Mouse (Mus musculus) liver, embryonic 16.5 days (tissue): ENCODE measurements around the gene Rps2. TPM values are rescaled to one million over a fixed set of nuclear protein-coding genes. Genes with fewer than 3 reads are reported as not detected.
A peak's percentile ranks its signal among the peaks of the same experiment; 100 is the strongest.

Experiments
- ATAC-seq: fragments of 200-750 bp; cut with Nextera tagmentation; 2 replicates; pipeline ENCODE4 v1.8.0; 2017; ENCODE audit warnings: low read depth, mild to moderate bottlenecking, moderate number of reproducible peaks, moderate library complexity
- H3K27ac ChIP-seq: fragments of 300-500 bp; sonication (generic); 2 replicates; pipeline ENCODE4 v1.5.1; 2014; ENCODE audit warnings: mild to moderate bottlenecking, low read length
- H3K27me3 ChIP-seq: fragments of 300-500 bp; sonication (generic); 2 replicates; pipeline ENCODE4 v1.6.1; 2014; ENCODE audit warnings: low read depth, low read length, mixed read lengths; ENCODE audit not compliant: control insufficient read depth, insufficient read depth
- H3K36me3 ChIP-seq: fragments of 300-500 bp; sonication (generic); 2 replicates; pipeline ENCODE4 v1.6.1; 2014; ENCODE audit warnings: mild to moderate bottlenecking; ENCODE audit not compliant: control insufficient read depth, insufficient read depth
- H3K4me1 ChIP-seq: fragments of 300-500 bp; sonication (generic); 2 replicates; pipeline ENCODE4 v1.6.1; 2014; ENCODE audit warnings: low read depth, low read length, mixed read lengths; ENCODE audit not compliant: control insufficient read depth
- H3K4me2 ChIP-seq: fragments of 300-500 bp; sonication (generic); 2 replicates; pipeline ENCODE4 v1.6.1; 2014; ENCODE audit warnings: low read depth, low read length, mixed read lengths
- H3K4me3 ChIP-seq: fragments of 300-500 bp; sonication (generic); 2 replicates; pipeline ENCODE4 v1.5.1; 2014; ENCODE audit warnings: low read depth, mild to moderate bottlenecking, low read length
- H3K9ac ChIP-seq: fragments of 300-500 bp; sonication (generic); 2 replicates; pipeline ENCODE4 v1.6.1; 2014; ENCODE audit warnings: low read depth, low read length
- H3K9me3 ChIP-seq: fragments of 300-500 bp; sonication (generic); replicated peaks from 2 replicates; pipeline ENCODE4 v1.6.1; 2016; ENCODE audit warnings: low read length; ENCODE audit not compliant: control insufficient read depth
- WGBS: fragments of 180-500 bp; shearing (Covaris S2); extraction: QIAGEN DNeasy Blood & Tissue Kit; methylation state at CpG from one replicate; pipeline ENCODE4 v1.1.7; 2014; ENCODE audit not compliant: insufficient replicate concordance; 5-methylcytosine and 5-hydroxymethylcytosine counted together
- polyA plus RNA-seq: library from polyadenylated mRNA; unstranded; fragments of >200 nt; fragmentation: Nextera tagmentation; extraction: Ambion mirVana; gene quantifications from 2 replicates; pipeline ENCODE4 v1.2.1, GENCODE M21; 2015

Rps2 gene
- polyA plus RNA-seq, 1 experiment from 2014 or later = 868 TPM

- Histone ChIP-seq H3K9ac (no peak overlapping the region), H3K9me3 (no peaks in the 10 kb centered on the region), H3K27ac (no peak overlapping the region), H3K4me2 (no peak overlapping the region), H3K27me3 (no peaks in the 10 kb centered on the region), H3K4me1 (peaks cover 27% of the 10 kb centered on the region), H3K36me3 (no peaks in the 10 kb centered on the region), H3K4me3 (no peak overlapping the region)
- WGBS = 48% methylated on average over 1 of the region's 1 CpGs
- no peak for ATAC-seq
These were observed 16.6 kb downstream of the Rps2 start for GRCm38 (mm10) chr17:24734513-24734912.

- 71% methylated on average over 7 of the region's 7 CpGs for WGBS
- ATAC-seq = no peak
- no peaks in the 10 kb centered on the region for H3K9me3 ChIP-seq
- peaks cover 3% of the 10 kb centered on the region for H3K36me3 ChIP-seq
- no peak overlapping the region for H3K9ac ChIP-seq
- H3K4me3 ChIP-seq = no peak overlapping the region
- peak overlapping the region; percentile 88 for H3K27ac ChIP-seq
- H3K27me3 ChIP-seq = no peaks in the 10 kb centered on the region
- peaks cover 29% of the 10 kb centered on the region for H3K4me1 ChIP-seq
- peak overlapping the region; percentile 66 for H3K4me2 ChIP-seq
These were observed 17.5 kb downstream of the Rps2 start for GRCm38 (mm10) chr17:24735446-24735845.

GRCm38 (mm10) chr17:24736330-24737051 is 18.6 kb downstream of the Rps2 start, which contains the start of gene Msrb1:
Msrb1 (plus strand) TSS chr17:24736642.
- peak; percentile 98 for ATAC-seq
- Histone ChIP-seq H3K4me3 (peak within 1 kb of the TSS; percentile 76), H3K27me3 (no peaks in the 10 kb centered on the region), H3K9ac (peak within 1 kb of the TSS; percentile 78), H3K4me1 (peaks cover 29% of the 10 kb centered on the region), H3K4me2 (peak within 1 kb of the TSS; percentile 95), H3K36me3 (peaks cover 3% of the 10 kb centered on the region), H3K9me3 (no peaks in the 10 kb centered on the region), H3K27ac (peak within 1 kb of the TSS; percentile 88)
- WGBS = under 1% methylated on average over 29 of the region's 29 CpGs

- H3K4me1 ChIP-seq = peaks cover 29% of the 10 kb centered on the region
- H3K27ac ChIP-seq = peak overlapping the region; percentile 81
- H3K9me3 ChIP-seq = no peaks in the 10 kb centered on the region
- peaks cover 3% of the 10 kb centered on the region for H3K36me3 ChIP-seq
- H3K27me3 ChIP-seq = no peaks in the 10 kb centered on the region
- H3K4me2 ChIP-seq = peak overlapping the region; percentile 95
- peak overlapping the region; percentile 78 for H3K9ac ChIP-seq
- WGBS = 20% methylated on average over 8 of the region's 8 CpGs
- H3K4me3 ChIP-seq = peak overlapping the region; percentile 76
- ATAC-seq = no peak
These were observed 19.4 kb downstream of the Rps2 start for GRCm38 (mm10) chr17:24737135-24737810.

- H3K4me2 ChIP-seq = peak overlapping the region; percentile 95
These were observed 20.3 kb downstream of the Rps2 start for GRCm38 (mm10) chr17:24738238-24738637.

GRCm38 (mm10) chr17:24739926-24740325 is 22.0 kb downstream of the Rps2 start:
- Histone ChIP-seq H3K9me3 (no peaks in the 10 kb centered on the region), H3K36me3 (peaks cover 3% of the 10 kb centered on the region), H3K27me3 (no peaks in the 10 kb centered on the region), H3K4me2 (no peak overlapping the region), H3K9ac (no peak overlapping the region), H3K27ac (no peak overlapping the region), H3K4me3 (no peak overlapping the region), H3K4me1 (peaks cover 29% of the 10 kb centered on the region)
- no peak for ATAC-seq
- 64% methylated on average over 8 of the region's 8 CpGs for WGBS

More at GRCm38 (mm10) chr17:24738238-24738637, 20.3 kb downstream of the Rps2 start:
- no peaks in the 10 kb centered on the region for H3K27me3 ChIP-seq
- no peak for ATAC-seq
- H3K9ac ChIP-seq = no peak overlapping the region
- peak overlapping the region; percentile 29; the same call in 1 of the 2 replicates for H3K27ac ChIP-seq
- H3K4me1 ChIP-seq = peaks cover 29% of the 10 kb centered on the region
- 66% methylated on average over 4 of the region's 4 CpGs for WGBS
- no peaks in the 10 kb centered on the region for H3K9me3 ChIP-seq
- peak overlapping the region; percentile 76 for H3K4me3 ChIP-seq
- peaks cover 3% of the 10 kb centered on the region for H3K36me3 ChIP-seq

- H3K9ac ChIP-seq = no peak overlapping the region
- WGBS = 50% methylated on average over 8 of the region's 8 CpGs
- H3K36me3 ChIP-seq = peaks cover 3% of the 10 kb centered on the region
- H3K4me3 ChIP-seq = no peak overlapping the region
- H3K4me1 ChIP-seq = peaks cover 14% of the 10 kb centered on the region
- no peak overlapping the region for H3K4me2 ChIP-seq
- peak; percentile 49 for ATAC-seq
- H3K27ac ChIP-seq = peak overlapping the region; percentile 54; the same call in 1 of the 2 replicates
- H3K27me3 ChIP-seq = peaks cover 5% of the 10 kb centered on the region
- H3K9me3 ChIP-seq = no peaks in the 10 kb centered on the region
These were observed 24.4 kb downstream of the Rps2 start for GRCm38 (mm10) chr17:24742307-24742706.

GRCm38 (mm10) chr17:24743896-24744295 is 26.0 kb downstream of the Rps2 start:
- H3K9me3 ChIP-seq = no peaks in the 10 kb centered on the region
- peaks cover 5% of the 10 kb centered on the region for H3K4me1 ChIP-seq
- no peak for ATAC-seq
- WGBS = 58% methylated on average over 5 of the region's 5 CpGs
- H3K36me3 ChIP-seq = peaks cover 3% of the 10 kb centered on the region
- no peak overlapping the region for H3K4me3 ChIP-seq
- no peak overlapping the region for H3K9ac ChIP-seq
- H3K27me3 ChIP-seq = peaks cover 5% of the 10 kb centered on the region
- H3K4me2 ChIP-seq = no peak overlapping the region
- no peak overlapping the region for H3K27ac ChIP-seq

GRCm38 (mm10) chr17:24744381-24744780 is 26.5 kb downstream of the Rps2 start:
- no peak for ATAC-seq
- Histone ChIP-seq H3K9ac (no peak overlapping the region), H3K4me3 (no peak overlapping the region), H3K36me3 (peaks cover 3% of the 10 kb centered on the region), H3K9me3 (no peaks in the 10 kb centered on the region), H3K27ac (no peak overlapping the region), H3K27me3 (peaks cover 5% of the 10 kb centered on the region), H3K4me1 (peaks cover 4% of the 10 kb centered on the region), H3K4me2 (no peak overlapping the region)
- WGBS = 61% methylated on average over 3 of the region's 3 CpGs
